Mouse (Mus musculus): Measurements from ENCODE around the gene Tmem19.

The Tmem19 gene

GRCm38 (mm10) chr10:115361840-115362622, at the start of gene Tmem19:
Gene Tmem19, minus strand, starts transcription at chr10:115362501.
- peak; percentile 97 for DNase-seq (ENCODE audit: low read depth, low spot score)

- peak; percentile 70 for DNase-seq (ENCODE audit: low read depth, low spot score)
Measured at GRCm38 (mm10) chr10:115406393-115406792, 44.1 kb upstream of the Tmem19 start.

DNA sequence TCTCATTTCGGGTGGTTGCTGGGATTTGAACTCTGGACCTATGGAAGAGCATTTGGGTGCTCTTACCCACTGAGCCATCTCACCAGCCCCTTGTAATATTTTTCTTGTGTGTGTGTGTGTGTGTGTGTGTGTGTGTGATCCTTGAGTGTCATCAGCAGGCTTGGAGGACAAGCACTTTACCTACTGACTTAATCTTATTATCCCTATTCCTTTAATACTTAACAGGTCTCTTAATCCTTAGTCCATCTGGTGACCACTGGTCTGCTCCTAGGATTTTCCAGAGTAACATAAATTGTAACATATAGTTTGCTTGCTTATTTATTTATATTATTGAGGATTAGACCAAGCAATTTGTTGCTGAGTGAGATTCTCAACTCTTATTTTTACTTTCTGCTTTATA, 29.6 kb upstream of the Tmem19 start:
- DNase-seq (ENCODE audit: low read depth, low spot score) = no peak

DNA sequence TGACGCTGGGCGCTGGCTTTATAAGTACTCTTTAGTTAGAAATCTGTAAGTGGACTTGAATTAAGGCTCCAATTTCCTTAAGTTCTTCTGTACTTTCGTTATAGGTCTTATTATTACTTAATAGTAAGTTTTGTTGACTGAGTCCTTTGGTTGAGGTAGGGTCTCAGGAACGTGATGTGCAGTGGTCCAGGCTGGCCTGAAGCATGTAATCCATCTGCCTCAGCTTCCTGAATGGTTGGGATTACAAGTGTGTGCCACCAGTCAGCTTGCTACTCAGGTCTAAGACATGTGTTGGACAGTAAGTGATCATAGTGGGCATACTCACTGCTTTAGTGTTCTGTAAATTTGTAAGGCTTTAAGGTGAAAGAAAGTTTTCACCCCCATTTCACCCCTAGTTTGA, 28.8 kb upstream of the Tmem19 start:
- no peak for DNase-seq (ENCODE audit: low read depth, low spot score)

- no peak for DNase-seq (ENCODE audit: low read depth, low spot score)
Measured at GRCm38 (mm10) chr10:115387891-115388290, 25.6 kb upstream of the Tmem19 start.

DNA sequence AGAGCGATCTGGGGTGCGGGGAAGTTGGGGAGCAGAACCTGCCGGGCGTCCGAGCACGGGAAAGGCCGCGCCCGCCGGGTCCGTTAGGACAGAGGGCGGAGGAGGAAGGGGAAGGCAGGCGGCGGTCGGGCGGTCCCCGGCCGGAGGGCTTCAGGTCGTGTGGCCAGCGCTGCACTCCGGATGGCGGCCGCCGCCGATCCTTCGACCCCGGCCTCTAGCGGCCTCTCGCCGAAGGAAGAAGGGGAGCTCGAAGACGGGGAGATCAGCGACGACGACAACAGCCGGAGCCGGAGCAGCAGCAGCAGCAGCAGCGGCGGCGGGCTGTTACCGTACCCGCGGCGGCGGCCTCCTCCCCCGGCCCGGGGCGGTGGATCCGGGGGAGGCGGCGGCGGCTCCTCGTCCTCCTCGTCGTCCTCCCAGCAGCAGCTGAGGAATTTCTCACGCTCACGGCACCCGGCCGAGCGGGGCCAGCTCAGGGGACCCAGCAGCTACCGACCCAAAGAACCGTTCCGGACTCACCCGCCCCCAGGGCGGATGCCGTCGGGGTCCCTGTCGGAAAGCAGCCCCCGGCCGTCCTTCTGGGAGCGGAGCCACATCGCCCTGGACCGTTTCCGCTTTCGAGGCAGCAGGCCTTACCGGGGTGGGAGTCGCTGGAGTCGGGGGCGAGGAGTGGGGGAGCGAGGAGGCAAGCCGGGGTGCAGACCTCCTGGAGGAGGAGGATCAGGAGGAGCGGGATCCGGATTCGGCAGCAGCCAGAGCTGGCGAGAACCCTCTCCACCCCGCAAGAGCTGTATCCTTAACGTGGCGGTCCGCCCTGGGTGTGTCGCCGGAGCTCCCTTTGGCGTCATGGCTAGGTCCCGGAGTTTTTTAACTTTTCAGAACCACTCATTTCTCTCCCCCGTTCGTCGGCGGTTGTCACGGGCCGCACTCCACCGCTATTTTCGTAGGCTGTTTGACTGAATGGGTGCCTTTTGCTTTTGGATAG, 23.0 kb upstream of the Tmem19 start:
- peak; percentile 75 for DNase-seq (ENCODE audit: low read depth, low spot score)

DNA sequence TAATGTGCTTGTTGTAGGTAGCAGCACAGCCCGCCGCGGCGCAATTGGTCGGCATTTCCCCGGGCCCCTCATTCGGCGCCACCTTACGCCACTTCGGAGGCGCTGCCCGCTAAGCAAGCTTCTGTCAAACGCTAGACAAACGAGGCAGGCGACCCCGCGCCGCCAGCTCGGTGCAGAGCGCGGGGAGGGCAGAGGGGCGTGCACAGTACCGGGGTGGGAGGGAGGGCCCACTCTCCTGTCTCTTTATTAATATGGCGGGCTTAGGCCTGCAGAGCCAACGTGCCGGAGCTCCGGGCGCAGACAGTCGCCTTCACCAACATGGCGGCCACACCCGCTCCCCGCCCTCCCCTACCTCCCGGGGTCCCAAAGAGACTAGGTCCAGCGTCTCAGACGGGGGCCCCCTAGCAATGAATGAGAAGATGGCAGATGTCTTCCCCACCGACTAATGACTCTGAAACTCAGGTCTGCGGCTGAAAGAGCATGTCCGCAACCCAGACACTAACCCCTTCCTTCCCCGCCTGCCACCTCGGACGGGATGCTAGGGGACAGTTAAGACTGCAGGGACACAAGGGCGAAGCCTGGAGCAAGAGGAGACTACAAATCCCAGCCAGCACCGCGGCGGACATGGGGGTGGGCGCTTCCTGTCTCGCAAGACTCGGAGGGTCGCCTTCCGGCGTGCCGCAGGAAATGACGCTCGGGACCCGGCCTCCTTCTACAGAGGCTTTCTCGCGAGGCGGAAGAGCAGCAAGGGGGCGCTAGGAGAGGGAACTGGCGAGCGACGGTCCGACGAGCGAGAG, 22.1 kb upstream of the Tmem19 start, which contains the start of the genes Thap2 and Zfc3h1:
Gene Thap2, minus strand, starts transcription at position 223 of the 797 bp plus-strand sequence.
Gene Zfc3h1, plus strand, starts transcription at position 739 of the 797 bp plus-strand sequence.
- DNase-seq (ENCODE audit: low read depth, low spot score) = peak; percentile 99

- no peak for DNase-seq (ENCODE audit: low read depth, low spot score)
Measured at GRCm38 (mm10) chr10:115383644-115384220, 21.4 kb upstream of the Tmem19 start.

DNA sequence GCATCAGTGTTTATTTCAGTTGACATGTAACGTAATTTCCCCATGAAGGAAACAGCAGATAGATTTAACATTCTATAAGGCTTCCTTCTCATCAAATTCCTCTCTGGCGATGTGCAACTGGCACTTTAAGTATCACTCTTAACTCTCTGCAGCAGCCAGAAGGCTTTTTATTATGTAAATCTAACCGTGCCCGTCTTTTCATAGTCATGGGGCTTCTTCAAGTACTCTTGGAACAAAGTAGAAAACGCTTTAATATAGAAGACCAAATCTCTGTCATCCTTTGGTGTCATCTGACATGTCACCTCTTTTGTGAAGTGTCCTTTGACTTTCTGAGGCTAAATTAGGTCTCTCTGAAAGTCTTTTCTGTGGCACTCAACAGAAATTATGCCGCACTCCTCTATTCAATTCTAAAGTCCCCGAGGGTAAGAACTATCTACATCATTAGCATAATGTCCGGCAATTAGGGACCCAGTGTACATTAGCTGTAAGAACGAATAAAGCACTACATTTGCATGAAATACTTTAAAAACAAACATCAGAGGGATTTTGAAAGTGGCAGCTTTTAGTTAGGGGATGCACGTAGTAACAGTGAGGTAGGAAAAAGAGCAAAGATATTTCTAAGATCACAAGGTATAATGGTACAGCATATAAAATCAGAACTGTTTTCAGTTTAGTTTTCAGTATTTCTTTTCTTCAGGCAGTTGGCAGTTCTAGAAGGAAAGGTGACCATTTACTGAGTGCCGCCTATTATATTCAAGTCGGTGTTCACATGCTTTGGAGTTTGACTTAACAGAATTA, 20.7 kb upstream of the Tmem19 start:
- DNase-seq (ENCODE audit: low read depth, low spot score) = peak; percentile 69

- DNase-seq (ENCODE audit: low read depth, low spot score) = peak; percentile 44
Measured at GRCm38 (mm10) chr10:115381506-115382084, 19.3 kb upstream of the Tmem19 start.

GRCm38 (mm10) chr10:115363151-115363550, 850 bp upstream of the Tmem19 start:
- no peak for DNase-seq (ENCODE audit: low read depth, low spot score)

GRCm38 (mm10) chr10:115362623-115362964, 293 bp upstream of the Tmem19 start:
- DNase-seq (ENCODE audit: low read depth, low spot score) = no peak

GRCm38 (mm10) chr10:115359066-115359465, 3.2 kb downstream of the Tmem19 start:
- peak; percentile 80 for DNase-seq (ENCODE audit: low read depth, low spot score)

DNA sequence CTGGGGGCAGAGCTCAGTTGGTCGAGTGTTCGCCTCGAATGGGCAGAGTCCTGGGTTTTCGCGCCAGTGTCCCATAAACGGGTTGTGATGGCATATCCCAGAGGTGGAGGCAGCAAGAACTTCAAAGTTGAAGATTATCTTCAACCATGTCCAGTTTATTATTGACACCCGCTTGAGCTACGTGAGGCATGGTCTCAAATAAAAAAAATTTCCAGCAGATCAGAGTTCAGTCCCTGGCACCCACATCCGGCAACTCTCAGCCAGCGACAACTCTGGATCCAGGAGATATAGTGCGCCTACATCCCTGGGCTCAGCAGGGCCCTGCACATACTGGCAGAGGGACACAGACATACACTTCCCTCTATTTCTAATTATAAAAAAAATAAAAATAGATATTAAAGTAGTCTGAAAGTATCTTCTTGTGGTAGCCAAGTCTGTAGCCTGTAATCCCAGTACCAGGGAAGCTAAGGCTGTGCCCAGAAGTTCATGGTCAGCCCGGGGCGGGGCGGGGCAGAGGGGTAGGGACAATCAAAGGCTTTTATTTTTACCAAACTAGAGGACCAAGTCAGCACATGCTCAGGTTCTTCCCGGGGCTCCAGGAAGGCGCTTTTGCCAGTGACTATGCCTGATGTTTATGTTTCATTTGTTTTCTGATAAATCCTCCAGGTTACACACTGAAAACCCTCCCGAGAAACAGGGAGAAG, 3.9 kb downstream of the Tmem19 start:
- DNase-seq (ENCODE audit: low read depth, low spot score) = peak; percentile 25

- no peak for DNase-seq (ENCODE audit: low read depth, low spot score)
Measured at GRCm38 (mm10) chr10:115356106-115356505, 6.2 kb downstream of the Tmem19 start.

- DNase-seq (ENCODE audit: low read depth, low spot score) = no peak
Measured at GRCm38 (mm10) chr10:115355016-115355415, 7.3 kb downstream of the Tmem19 start.

- peak; percentile 29 for DNase-seq (ENCODE audit: low read depth, low spot score)
Measured at GRCm38 (mm10) chr10:115354553-115354952, 7.7 kb downstream of the Tmem19 start.

DNA sequence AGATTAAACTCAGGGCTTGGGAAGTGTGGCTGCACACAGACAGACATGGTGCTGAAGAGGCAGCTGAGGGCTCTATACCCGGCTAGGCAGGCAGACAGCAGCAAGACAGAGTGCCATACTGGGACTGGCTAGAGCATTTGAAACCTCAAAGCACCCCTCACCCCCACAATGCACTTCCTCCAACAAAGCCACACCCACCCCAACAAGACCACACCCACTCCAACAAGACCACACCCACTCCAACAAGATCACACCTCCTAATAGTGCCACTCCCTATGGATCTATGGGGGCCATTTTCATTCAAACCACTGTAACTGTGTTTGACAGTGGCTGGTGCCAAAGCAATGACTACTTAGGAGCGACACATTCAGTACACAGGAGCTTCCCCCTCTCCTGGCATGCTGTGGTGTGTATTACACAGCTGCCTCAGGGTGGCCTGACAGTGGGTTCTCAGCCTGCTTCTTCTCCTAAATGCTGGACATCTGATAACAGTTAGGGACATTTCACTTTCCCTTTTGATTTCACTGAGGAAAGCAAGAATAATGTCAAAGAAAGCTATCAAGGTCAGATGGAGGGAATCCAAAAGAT, 11.4 kb downstream of the Tmem19 start:
- peak; percentile 78 for DNase-seq (ENCODE audit: low read depth, low spot score)

DNA sequence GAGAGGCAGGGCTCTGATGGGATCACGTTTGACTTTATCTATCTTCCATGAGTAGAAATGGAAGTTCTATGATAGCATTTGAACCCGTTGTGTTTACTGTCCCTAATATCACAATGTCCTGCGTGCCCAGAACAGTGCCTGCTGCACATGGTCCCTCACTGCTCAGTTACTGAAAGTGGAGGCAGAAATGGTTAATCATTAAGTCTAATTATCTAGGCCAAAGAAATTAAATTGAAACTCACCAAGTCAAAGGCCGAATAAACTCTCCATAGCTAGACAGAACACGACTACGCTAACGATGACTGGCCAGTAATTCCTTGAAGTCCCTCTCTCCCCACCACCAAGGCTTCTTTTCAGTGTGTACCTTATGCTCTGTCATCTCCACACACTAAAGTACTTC, 12.8 kb downstream of the Tmem19 start:
- DNase-seq (ENCODE audit: low read depth, low spot score) = no peak

Measured in R1 (cell line).